Mouse (Mus musculus): Measurements from ENCODE around the gene Ttc36. TPM values are rescaled to one million over a fixed set of nuclear protein-coding genes. Genes with fewer than 3 reads are reported as not detected.

Ttc36 gene
- polyA plus RNA-seq, 1 experiment from 2014 or later: 99.8 TPM

DNA sequence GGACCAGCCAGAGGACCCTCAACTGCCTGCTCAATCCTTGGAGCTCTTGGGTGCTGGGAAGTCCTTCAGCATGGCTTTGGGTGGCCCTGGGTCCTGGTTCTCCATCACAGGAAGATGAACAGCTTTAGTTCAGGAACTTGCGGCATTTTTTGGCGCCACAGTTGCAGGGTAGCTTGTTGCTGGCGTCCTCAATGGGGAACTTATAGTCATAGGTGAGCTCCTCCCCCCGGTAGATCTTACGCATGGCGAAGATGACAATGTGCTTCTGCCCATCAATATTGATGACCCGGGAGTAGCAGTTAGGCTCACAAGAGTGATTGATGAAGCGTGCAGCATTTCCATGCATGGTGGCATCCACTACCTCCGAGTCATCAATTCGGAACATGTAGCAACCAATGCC, 4.9 kb upstream of the Ttc36 start:
- Histone ChIP-seq H3K9ac (no peak overlapping the region), H3K27me3 (no peaks in the 10 kb centered on the region), H3K36me3 (peaks cover 81% of the 10 kb centered on the region), H3K27ac (no peak overlapping the region), H3K4me2 (no peak overlapping the region), H3K9me3 (replicated peaks) (no peaks in the 10 kb centered on the region), H3K4me1 (peaks cover 10% of the 10 kb centered on the region), H3K4me3 (replicated peaks) (no peak overlapping the region)
- ATAC-seq (replicated peaks; ENCODE audit: low FRiP score): no peak
- 91% methylated on average over 10 of the region's 10 CpGs for WGBS

DNA sequence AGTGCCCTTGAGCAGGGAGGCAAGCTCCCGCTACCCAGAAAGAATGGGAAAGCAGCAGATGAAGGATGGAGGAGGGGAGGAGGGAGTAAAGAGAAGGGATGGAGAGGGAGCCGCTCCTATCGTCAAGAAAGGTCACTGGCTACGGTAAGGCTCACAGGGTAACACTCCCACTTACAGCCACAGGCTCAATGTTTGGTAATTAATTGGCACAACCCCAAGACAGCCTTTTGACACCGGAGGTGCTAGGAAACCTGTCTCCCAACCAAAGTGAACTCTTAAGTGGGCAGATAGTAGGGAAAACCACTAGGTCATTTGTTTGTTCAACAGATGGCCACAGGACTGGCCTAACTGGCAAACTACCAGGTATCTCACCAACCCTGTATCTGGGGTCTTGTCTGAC, 4.3 kb upstream of the Ttc36 start:
- Histone ChIP-seq H3K9ac (no peak overlapping the region), H3K4me3 (replicated peaks) (no peak overlapping the region), H3K4me1 (peaks cover 15% of the 10 kb centered on the region), H3K9me3 (replicated peaks) (no peaks in the 10 kb centered on the region), H3K27ac (no peak overlapping the region), H3K36me3 (peaks cover 74% of the 10 kb centered on the region), H3K4me2 (no peak overlapping the region), H3K27me3 (no peaks in the 10 kb centered on the region)
- 43% methylated on average over 5 of the region's 5 CpGs for WGBS
- ATAC-seq (replicated peaks; ENCODE audit: low FRiP score): no peak

- Histone ChIP-seq H3K4me3 (replicated peaks) (no peak overlapping the region), H3K9ac (no peak overlapping the region), H3K27ac (no peak overlapping the region), H3K27me3 (no peaks in the 10 kb centered on the region), H3K36me3 (peaks cover 59% of the 10 kb centered on the region), H3K4me1 (peaks cover 21% of the 10 kb centered on the region), H3K9me3 (replicated peaks) (no peaks in the 10 kb centered on the region), H3K4me2 (no peak overlapping the region)
- WGBS: 90% methylated on average over 5 of the region's 5 CpGs
- ATAC-seq (replicated peaks; ENCODE audit: low FRiP score): no peak
These were observed 2.7 kb upstream of the Ttc36 start for GRCm38 (mm10) chr9:44805536-44805935.

GRCm38 (mm10) chr9:44804678-44805077, 1.8 kb upstream of the Ttc36 start:
- Histone ChIP-seq H3K27me3 (no peaks in the 10 kb centered on the region), H3K36me3 (peaks cover 51% of the 10 kb centered on the region), H3K9ac (no peak overlapping the region), H3K27ac (no peak overlapping the region), H3K4me1 (peaks cover 30% of the 10 kb centered on the region), H3K9me3 (replicated peaks) (no peaks in the 10 kb centered on the region), H3K4me3 (replicated peaks) (no peak overlapping the region), H3K4me2 (no peak overlapping the region)
- 87% methylated on average over 10 of the region's 10 CpGs for WGBS
- no peak for ATAC-seq (replicated peaks; ENCODE audit: low FRiP score)

DNA sequence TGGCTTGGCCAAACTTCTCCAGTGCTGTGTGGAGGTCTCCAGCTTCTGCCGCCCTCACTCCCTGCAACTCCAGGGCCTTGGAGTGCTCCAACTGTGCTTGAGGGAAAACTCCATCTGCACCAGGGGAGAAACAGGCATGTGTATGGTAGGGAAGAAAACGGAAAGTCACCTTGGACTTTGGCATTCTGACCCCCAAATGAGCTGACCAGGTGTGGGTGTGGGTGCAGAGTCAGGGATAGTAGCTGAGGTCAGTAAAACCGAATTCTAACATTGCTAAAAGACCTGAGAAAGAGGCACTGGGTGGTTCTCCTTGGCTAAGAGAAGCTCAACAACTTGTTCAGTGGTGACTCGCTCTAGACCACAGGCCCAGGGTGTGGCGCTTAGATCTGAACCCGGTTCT, 1.2 kb downstream of the Ttc36 start:
- Histone ChIP-seq H3K9ac (no peak overlapping the region), H3K27me3 (peaks cover 8% of the 10 kb centered on the region), H3K9me3 (replicated peaks) (no peaks in the 10 kb centered on the region), H3K4me3 (replicated peaks) (0 out of 2 replicates have a peak overlapping the region, but pooled peaks have one; percentile 6), H3K4me1 (peaks cover 41% of the 10 kb centered on the region), H3K27ac (peak overlapping the region; percentile 88; the same call in 1 of the 2 replicates), H3K4me2 (peak overlapping the region; percentile 14), H3K36me3 (peaks cover 21% of the 10 kb centered on the region)
- 79% methylated on average over 6 of the region's 6 CpGs for WGBS
- ATAC-seq (replicated peaks; ENCODE audit: low FRiP score): no peak

GRCm38 (mm10) chr9:44799958-44800324, 2.9 kb downstream of the Ttc36 start:
- 26% methylated on average over 9 of the region's 9 CpGs for WGBS
- no peak for ATAC-seq (replicated peaks; ENCODE audit: low FRiP score)
- Histone ChIP-seq H3K4me3 (replicated peaks) (peak overlapping the region; percentile 63), H3K4me1 (peaks cover 41% of the 10 kb centered on the region), H3K36me3 (peaks cover 5% of the 10 kb centered on the region), H3K27me3 (peaks cover 8% of the 10 kb centered on the region), H3K4me2 (peak overlapping the region; percentile 93), H3K27ac (peak overlapping the region; percentile 91), H3K9me3 (replicated peaks) (no peaks in the 10 kb centered on the region), H3K9ac (peak overlapping the region; percentile 62)

DNA sequence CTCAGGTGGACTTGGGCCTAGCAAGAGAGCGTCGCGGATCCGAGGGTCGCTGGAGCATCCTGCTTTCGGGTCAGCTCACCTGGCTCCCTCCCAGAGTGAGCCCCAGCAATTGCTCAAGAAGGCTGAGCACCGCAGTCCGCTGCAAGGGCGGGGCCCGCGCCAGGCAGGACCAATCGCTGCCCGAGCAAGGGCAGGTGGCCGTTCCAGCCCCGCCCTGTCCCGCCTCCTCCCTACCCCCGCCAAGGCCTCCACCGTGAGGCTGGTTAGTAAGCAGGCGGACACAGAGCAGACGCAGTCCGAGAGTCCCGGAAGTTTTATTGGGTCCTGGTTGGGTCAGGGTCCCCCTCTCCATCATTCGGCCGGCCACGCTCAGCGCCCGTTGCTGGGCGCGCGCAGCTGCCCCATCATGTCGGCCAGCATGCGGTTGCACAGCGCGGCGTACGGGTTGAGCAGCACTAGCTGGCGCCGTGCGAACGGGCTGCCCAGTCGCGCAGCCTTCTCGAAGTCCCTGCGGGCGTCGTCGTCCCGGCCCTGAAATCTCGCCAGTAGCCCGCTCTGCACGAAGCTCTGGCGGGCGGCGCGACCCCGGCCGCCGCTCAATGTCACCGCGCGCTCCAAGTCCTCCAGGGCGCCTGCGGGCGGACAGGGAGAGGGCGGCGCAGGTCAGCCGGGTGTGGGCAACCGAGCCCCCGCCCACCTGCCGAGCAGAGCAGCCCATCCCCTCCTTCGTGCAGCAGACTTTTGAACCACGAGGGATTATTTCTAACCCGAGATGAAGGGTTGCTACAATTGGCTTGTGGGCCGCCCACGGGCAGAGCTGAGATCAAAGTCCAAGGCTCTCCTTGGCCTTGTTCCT, 3.5 kb downstream of the Ttc36 start, which contains the start of gene Tmem25:
Tmem25 (minus strand) TSS at position 206 of the 856 bp plus-strand sequence.
- peaks cover 41% of the 10 kb centered on the region for H3K4me1 ChIP-seq
- H3K36me3 ChIP-seq: no peaks in the 10 kb centered on the region
- H3K4me2 ChIP-seq: peak within 1 kb of the TSS; percentile 93
- WGBS: under 1% methylated on average over 75 of the region's 75 CpGs
- peak; percentile 93 for ATAC-seq (replicated peaks; ENCODE audit: low FRiP score)
- peak within 1 kb of the TSS; percentile 63 for H3K4me3 ChIP-seq (replicated peaks)
- H3K9me3 ChIP-seq (replicated peaks): no peaks in the 10 kb centered on the region
- H3K9ac ChIP-seq: peak within 1 kb of the TSS; percentile 62
- H3K27me3 ChIP-seq: peaks cover 8% of the 10 kb centered on the region
- H3K27ac ChIP-seq: peak within 1 kb of the TSS; percentile 91

- Histone ChIP-seq H3K27me3 (peaks cover 8% of the 10 kb centered on the region), H3K27ac (no peak overlapping the region), H3K36me3 (no peaks in the 10 kb centered on the region), H3K4me2 (peak overlapping the region; percentile 93), H3K9ac (no peak overlapping the region), H3K4me3 (replicated peaks) (peak overlapping the region; percentile 63), H3K4me1 (peaks cover 35% of the 10 kb centered on the region), H3K9me3 (replicated peaks) (no peaks in the 10 kb centered on the region)
- 43% methylated on average over 7 of the region's 7 CpGs for WGBS
- ATAC-seq (replicated peaks; ENCODE audit: low FRiP score): no peak
These were observed 4.6 kb downstream of the Ttc36 start for GRCm38 (mm10) chr9:44798298-44798697.

DNA sequence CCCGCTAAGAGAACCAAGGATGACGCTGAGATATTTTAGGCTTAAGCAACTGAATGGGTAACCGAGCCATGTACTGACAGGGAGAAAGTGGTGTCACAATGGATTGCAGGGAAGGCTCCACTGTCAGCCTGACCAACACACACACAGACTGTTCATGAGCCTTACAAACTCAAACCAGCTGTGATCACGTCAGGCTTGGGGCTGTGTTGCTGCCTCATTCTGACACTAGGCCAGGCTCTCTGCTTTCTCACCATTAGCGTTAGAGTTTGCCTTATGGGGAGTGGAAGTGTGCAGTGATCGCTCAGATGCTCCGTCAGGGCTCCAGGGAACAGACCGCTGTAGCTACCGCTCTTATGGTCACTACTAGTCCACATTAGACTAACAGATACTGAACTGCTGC, 10.0 kb downstream of the Ttc36 start:
- Histone ChIP-seq H3K27me3 (peaks cover under 1% of the 10 kb centered on the region), H3K9ac (no peak overlapping the region), H3K36me3 (peaks cover 50% of the 10 kb centered on the region), H3K4me3 (replicated peaks) (no peak overlapping the region), H3K4me1 (no peaks in the 10 kb centered on the region), H3K9me3 (replicated peaks) (no peaks in the 10 kb centered on the region), H3K4me2 (no peak overlapping the region), H3K27ac (no peak overlapping the region)
- 86% methylated on average over 9 of the region's 9 CpGs for WGBS
- ATAC-seq (replicated peaks; ENCODE audit: low FRiP score): no peak

- Histone ChIP-seq H3K27ac (peak overlapping the region; percentile 88), H3K9ac (peak overlapping the region; percentile 83), H3K9me3 (replicated peaks) (no peaks in the 10 kb centered on the region; the same call in 1 of the 2 replicates), H3K4me1 (peaks cover 6% of the 10 kb centered on the region), H3K4me2 (peak overlapping the region; percentile 66), H3K4me3 (replicated peaks) (peak overlapping the region; percentile 68), H3K27me3 (no peaks in the 10 kb centered on the region), H3K36me3 (peaks cover 28% of the 10 kb centered on the region)
- WGBS: under 1% methylated on average over 41 of the region's 41 CpGs
- ATAC-seq (replicated peaks; ENCODE audit: low FRiP score): peak; percentile 98
These were observed 29.9 kb downstream of the Ttc36 start for GRCm38 (mm10) chr9:44772750-44773651.

GRCm38 (mm10) chr9:44772392-44772749, 30.5 kb downstream of the Ttc36 start:
- Histone ChIP-seq H3K4me2 (no peak overlapping the region), H3K4me3 (replicated peaks) (peak overlapping the region; percentile 68; the same call in 1 of the 2 replicates), H3K4me1 (peaks cover 6% of the 10 kb centered on the region), H3K27ac (peak overlapping the region; percentile 57; the same call in 1 of the 2 replicates), H3K9me3 (replicated peaks) (no peaks in the 10 kb centered on the region; the same call in 1 of the 2 replicates), H3K36me3 (peaks cover 26% of the 10 kb centered on the region), H3K9ac (no peak overlapping the region), H3K27me3 (no peaks in the 10 kb centered on the region)
- ATAC-seq (replicated peaks; ENCODE audit: low FRiP score): no peak
- 21% methylated on average over 5 of the region's 5 CpGs for whole genome bisulfite sequencing

- peaks cover 17% of the 10 kb centered on the region for H3K36me3 ChIP-seq
- no peak overlapping the region for H3K4me3 ChIP-seq (replicated peaks)
- no peaks in the 10 kb centered on the region; the same call in 1 of the 2 replicates for H3K9me3 ChIP-seq (replicated peaks)
- H3K4me1 ChIP-seq: peaks cover 6% of the 10 kb centered on the region
- H3K27ac ChIP-seq: no peak overlapping the region
- no peak overlapping the region for H3K9ac ChIP-seq
- WGBS: 93% methylated on average over 5 of the region's 5 CpGs
- H3K4me2 ChIP-seq: no peak overlapping the region
- no peak for ATAC-seq (replicated peaks; ENCODE audit: low FRiP score)
- H3K27me3 ChIP-seq: no peaks in the 10 kb centered on the region
These were observed 31.5 kb downstream of the Ttc36 start for GRCm38 (mm10) chr9:44771376-44771775.
